Mouse (Mus musculus): ENCODE data around the gene Syt9.

- TF ChIP-seq CTCF (IDR thresholded peaks at IDR 0.05; ENCODE audit: insufficient read depth, low read length), result no peak
- TF ChIP-seq POLR2A (IDR thresholded peaks at IDR 0.05; ENCODE audit: borderline replicate concordance, extremely low read depth, low read depth, low read length), result no peak
Measured at GRCm38 (mm10) chr7:107444579-107444978, 74.1 kb downstream of the Syt9 start.

Data from lung, adult 2 months (tissue).